Mouse (Mus musculus) lung, postnatal 0 days (tissue): ENCODE results near the gene Smg1.

Source experiments
- CTCF ChIP-seq: IDR thresholded peaks from 2 replicates; pipeline ENCODE4 v1.5.1; 2016; ENCODE audit warnings: antibody characterized with exemption, mild to moderate bottlenecking
- EP300 ChIP-seq: IDR thresholded peaks from 2 replicates; pipeline ENCODE4 v1.6.1; 2016; ENCODE audit warnings: antibody characterized with exemption, mild to moderate bottlenecking, control low read depth

DNA sequence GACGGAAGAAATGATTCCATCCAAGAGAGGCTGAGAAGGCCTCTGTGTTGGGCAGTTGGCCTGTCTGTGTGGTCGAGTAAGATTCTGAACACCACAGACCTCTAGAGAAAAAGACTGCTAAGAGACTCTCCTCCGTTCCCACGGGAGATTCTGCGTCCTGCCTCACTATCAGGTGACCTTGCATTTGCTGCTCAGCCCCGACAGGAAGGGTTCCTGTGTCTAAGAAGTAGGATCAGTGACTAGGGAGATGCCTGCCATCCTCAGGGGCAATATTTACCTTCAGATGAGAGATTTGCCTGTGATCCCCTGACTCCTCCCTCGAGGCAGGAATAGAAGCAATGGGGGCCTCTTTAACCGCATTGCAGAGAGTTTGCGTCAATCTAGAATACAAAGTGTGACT is 39.1 kb upstream of the Smg1 start:
- TF ChIP-seq CTCF (no peak), EP300 (no peak)
